Mouse (Mus musculus) ES-Bruce4 (cell line): Measurements from ENCODE around the gene Tnp2. TPM values are rescaled to one million over a fixed set of nuclear protein-coding genes. Genes with fewer than 3 reads are reported as not detected.
A peak's percentile ranks its signal among the peaks of the same experiment; 100 is the strongest.
"Not testable (repeated sequence)": the region's sequence is repeated elsewhere in the genome, so short reads cannot be mapped to it uniquely, and the experiment has no call there.

Source experiments
- H3K27ac ChIP-seq: 2 replicates; pipeline ENCODE4 v1.5.1; 2012; ENCODE audit warnings: low read length, inconsistent platforms; ENCODE audit not compliant: insufficient read depth
- H3K27me3 ChIP-seq: 2 replicates; pipeline ENCODE4 v1.6.1; 2012; ENCODE audit warnings: mild to moderate bottlenecking, low read length, inconsistent platforms; ENCODE audit not compliant: control insufficient read depth, poor library complexity, insufficient read depth, severe bottlenecking
- H3K36me3 ChIP-seq: 2 replicates; pipeline ENCODE4 v1.6.1; 2012; ENCODE audit warnings: inconsistent platforms, mild to moderate bottlenecking, low read length, moderate library complexity; ENCODE audit not compliant: control insufficient read depth, poor library complexity, insufficient read depth, severe bottlenecking
- H3K4me1 ChIP-seq: one replicate; pipeline ENCODE4 v1.8.1; 2011; ENCODE audit warnings: low read length; ENCODE audit not compliant: control insufficient read depth, insufficient read depth
- H3K4me3 ChIP-seq: 2 replicates; pipeline ENCODE4 v1.5.1; 2011; ENCODE audit warnings: low read depth, mild to moderate bottlenecking, low read length
- H3K9ac ChIP-seq: 2 replicates; pipeline ENCODE4 v1.6.1; 2012; ENCODE audit warnings: low read depth, mild to moderate bottlenecking, inconsistent platforms; ENCODE audit not compliant: poor library complexity, severe bottlenecking
- H3K9me3 ChIP-seq: replicated peaks from 2 replicates; pipeline ENCODE4 v1.6.1; 2012; ENCODE audit warnings: mild to moderate bottlenecking, low read length, inconsistent platforms; ENCODE audit not compliant: control insufficient read depth, poor library complexity, insufficient read depth, severe bottlenecking
- CTCF ChIP-seq: IDR thresholded peaks from one replicate; pipeline ENCODE4 v1.8.1; 2011; ENCODE audit warnings: low read depth, low read length
- EP300 ChIP-seq: IDR thresholded peaks from 2 replicates; pipeline ENCODE4 v1.6.1; 2011; ENCODE audit warnings: low read depth, low read length; ENCODE audit not compliant: insufficient read depth
- POLR2A ChIP-seq: IDR thresholded peaks from one replicate; pipeline ENCODE4 v1.8.1; 2011; ENCODE audit warnings: low read length; ENCODE audit not compliant: insufficient read depth
- polyA plus RNA-seq: library from polyadenylated mRNA; stranded (reverse); fragments of >200 nt; gene quantifications from 2 replicates; pipeline ENCODE4 v1.2.4, GENCODE M21; 2011; ENCODE audit warnings: low read depth; ENCODE audit not compliant: missing spikeins, insufficient read depth, insufficient read length

The Tnp2 gene
- polyA plus RNA-seq, 1 experiment = not detected

DNA sequence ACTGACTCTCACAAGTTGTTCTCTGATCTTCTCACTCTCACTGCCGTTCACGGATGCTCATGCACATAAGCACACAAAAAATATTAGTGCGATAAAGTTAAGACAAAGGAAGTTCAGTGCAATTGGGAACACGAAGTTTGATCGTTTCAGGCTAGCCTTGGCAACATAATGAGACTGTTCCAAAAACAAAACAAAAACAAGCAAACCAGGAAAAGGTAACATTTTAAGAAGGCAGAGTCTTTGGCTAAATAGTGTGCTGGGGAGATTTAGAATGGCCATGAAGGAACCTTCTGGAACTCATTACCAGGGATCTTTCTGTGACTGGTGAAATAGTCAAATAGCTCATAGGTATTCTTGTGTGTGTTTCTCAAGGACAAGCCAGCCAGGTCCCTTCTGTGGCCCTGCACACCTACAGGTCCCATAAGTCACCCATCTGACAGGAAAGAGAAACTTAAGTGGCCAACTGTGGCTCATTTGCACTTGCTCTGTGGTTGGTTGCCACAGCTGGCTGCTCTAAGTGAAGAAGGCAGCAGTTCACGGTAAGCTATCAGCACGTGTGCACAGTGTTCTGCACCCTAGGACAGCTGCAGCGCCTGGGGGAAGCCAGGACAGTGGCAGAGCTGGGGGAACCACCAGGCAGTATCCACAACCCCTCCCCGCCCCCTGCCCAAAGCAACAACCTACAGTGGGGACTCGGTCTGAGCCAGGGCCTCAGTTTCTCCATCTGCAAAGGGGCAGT, 17.5 kb upstream of the Tnp2 start, which contains the start of gene Prm1:
Prm1 (minus strand) TSS at position 51 of the 739 bp plus-strand sequence.
- Histone ChIP-seq H3K4me1 (no peaks in the 10 kb centered on the region), H3K36me3 (no peaks in the 10 kb centered on the region), H3K9ac (no peak within 1 kb of the TSS), H3K9me3 (no peaks in the 10 kb centered on the region), H3K4me3 (no peak within 1 kb of the TSS), H3K27ac (no peak within 1 kb of the TSS), H3K27me3 (no peaks in the 10 kb centered on the region)
- TF ChIP-seq EP300 = no peak
- no peak for TF ChIP-seq POLR2A
- no peak for TF ChIP-seq CTCF

DNA sequence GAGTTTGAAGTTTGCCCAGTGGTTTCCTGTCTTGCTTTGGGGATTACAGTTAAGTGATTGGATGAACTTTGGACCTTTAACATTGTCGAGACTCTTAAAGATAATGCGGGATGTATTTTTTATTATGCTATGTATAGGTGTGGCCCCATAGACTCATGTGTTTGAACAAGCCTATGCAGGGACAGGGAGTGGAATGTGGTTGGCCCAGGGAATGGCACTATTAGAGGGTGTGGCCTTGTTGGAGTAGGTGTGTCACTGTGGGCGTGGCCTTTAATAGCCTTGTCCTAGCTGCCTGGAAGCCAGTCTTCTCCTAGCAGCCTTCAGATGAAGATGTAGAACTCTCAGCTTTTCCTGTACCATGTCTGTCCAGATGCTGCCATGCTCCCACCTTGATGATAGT, 14.0 kb upstream of the Tnp2 start:
- H3K27ac ChIP-seq, H3K36me3 ChIP-seq, H3K27me3 ChIP-seq, H3K4me1 ChIP-seq, H3K4me3 ChIP-seq, H3K9ac ChIP-seq, H3K9me3 ChIP-seq: not testable (repeated sequence)

DNA sequence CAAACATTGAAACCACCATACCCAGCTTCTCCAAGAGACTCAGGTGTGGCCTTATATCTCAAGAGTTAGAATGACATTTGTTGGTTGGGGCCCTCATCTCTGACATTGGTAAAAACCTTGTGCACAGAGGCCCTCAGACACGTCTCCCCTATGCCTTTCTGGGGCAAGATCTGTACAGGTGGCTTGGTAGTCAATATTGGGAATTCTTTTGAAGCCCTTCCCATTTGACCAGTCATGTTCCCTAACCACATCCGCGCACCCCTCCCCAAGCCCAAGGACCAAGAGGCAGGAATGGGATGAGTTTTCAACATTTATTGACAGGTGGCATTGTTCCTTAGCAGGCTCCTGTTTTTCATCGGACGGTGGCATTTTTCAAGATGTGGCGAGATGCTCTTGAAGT, 7.6 kb upstream of the Tnp2 start, which contains the start of gene Prm2:
Prm2 (minus strand) TSS at position 101 of the 400 bp plus-strand sequence.
- no peak for TF ChIP-seq POLR2A
- H3K9ac ChIP-seq = no peak within 1 kb of the TSS

DNA sequence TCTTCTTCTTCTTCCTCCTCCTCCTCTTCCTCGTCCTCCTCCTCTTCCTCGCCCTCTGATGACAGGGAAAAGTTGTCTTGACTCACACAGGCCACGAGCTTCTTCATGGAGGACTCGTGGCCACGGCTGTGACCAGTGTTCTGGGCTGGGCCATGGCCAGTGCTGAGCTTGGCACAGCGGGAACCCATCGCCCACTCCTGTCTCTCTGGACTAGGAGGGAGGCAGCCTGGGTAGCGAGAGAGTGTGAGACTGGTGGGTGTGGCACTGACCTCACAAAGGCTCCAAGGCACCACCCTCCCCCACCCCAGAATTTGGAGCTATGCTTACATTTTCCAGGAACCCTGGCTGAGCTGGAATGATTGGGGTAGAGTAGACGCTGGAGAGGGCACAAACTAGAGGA, 2.2 kb upstream of the Tnp2 start, which contains the start of gene Prm3:
Prm3 (minus strand) TSS at position 213 of the 400 bp plus-strand sequence.
- TF ChIP-seq EP300 = no peak
- TF ChIP-seq POLR2A = no peak
- TF ChIP-seq CTCF = no peak
- Histone ChIP-seq H3K4me3 (no peak within 1 kb of the TSS), H3K27ac (no peak within 1 kb of the TSS)

More for the DNA sequence above, 7.6 kb upstream of the Tnp2 start, which contains the start of gene Prm2:
- no peaks in the 10 kb centered on the region for H3K9me3 ChIP-seq
- no peaks in the 10 kb centered on the region for H3K4me1 ChIP-seq
- H3K27ac ChIP-seq = no peak within 1 kb of the TSS
- no peaks in the 10 kb centered on the region for H3K27me3 ChIP-seq
- no peaks in the 10 kb centered on the region for H3K36me3 ChIP-seq
- no peak within 1 kb of the TSS for H3K4me3 ChIP-seq

DNA sequence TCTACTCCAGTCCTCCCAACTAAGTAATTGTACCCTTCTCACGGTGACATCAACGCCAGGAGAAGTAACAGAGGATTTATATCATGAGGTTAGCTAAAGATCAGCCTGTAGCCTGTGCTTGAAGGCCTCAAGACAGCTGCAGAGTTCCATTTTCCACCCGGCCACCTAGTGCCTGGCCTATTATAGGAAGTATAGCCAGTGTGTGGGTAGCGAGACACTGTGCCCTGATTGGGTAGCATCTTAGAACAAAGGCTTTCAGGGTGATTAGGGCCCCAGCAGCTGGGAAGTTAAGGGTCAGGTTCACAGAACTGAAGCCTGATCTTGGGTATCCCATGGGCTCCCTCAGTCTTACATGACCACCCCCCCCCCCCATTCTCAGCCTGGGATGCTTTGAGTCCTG, 406 bp upstream of the Tnp2 start:
- H3K27me3 ChIP-seq = no peaks in the 10 kb centered on the region; the same call in 1 of the 2 replicates
- no peak overlapping the region for H3K27ac ChIP-seq
- H3K9me3 ChIP-seq = no peaks in the 10 kb centered on the region
- H3K9ac ChIP-seq = no peak overlapping the region
- peaks cover 1% of the 10 kb centered on the region for H3K4me1 ChIP-seq
- no peak overlapping the region for H3K4me3 ChIP-seq
- no peaks in the 10 kb centered on the region for H3K36me3 ChIP-seq
- TF ChIP-seq POLR2A (no peak), CTCF (no peak), EP300 (no peak)

More for the DNA sequence above, 2.2 kb upstream of the Tnp2 start, which contains the start of gene Prm3:
- Histone ChIP-seq H3K36me3 (no peaks in the 10 kb centered on the region), H3K27me3 (no peaks in the 10 kb centered on the region), H3K9me3 (no peaks in the 10 kb centered on the region), H3K9ac (no peak within 1 kb of the TSS), H3K4me1 (peaks cover 1% of the 10 kb centered on the region)

DNA sequence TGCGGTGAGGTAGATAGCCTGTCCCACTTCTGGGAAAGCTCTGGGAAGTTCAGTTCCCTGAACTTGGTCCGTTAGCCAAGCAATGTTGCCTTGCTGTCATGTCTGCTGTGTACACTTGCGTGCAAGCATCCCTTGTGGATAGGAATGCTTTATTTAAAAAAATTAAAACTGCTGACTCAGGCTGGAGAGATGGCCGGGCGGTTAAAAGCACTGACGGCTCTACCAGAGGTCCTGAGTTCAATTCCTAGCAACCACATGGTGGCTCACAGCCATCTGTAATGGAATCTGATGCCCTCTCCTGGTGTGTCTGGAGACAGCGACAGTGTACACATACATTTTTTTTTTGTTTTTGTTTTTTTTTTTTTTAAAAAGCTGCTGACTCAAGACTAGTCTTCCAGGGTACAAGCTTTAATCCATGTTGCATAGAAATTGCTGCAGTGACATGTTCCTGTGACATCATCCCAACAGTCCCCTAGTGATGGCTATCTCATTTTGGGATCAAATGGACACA, 857 bp downstream of the Tnp2 start:
- no peaks in the 10 kb centered on the region for H3K36me3 ChIP-seq
- no peaks in the 10 kb centered on the region for H3K9me3 ChIP-seq
- H3K27me3 ChIP-seq = no peaks in the 10 kb centered on the region; the same call in 1 of the 2 replicates
- TF ChIP-seq EP300 (no peak), POLR2A (no peak), CTCF (peak; percentile 11)
- H3K4me3 ChIP-seq = no peak overlapping the region
- no peak overlapping the region for H3K9ac ChIP-seq
- H3K27ac ChIP-seq = no peak overlapping the region
- peaks cover 1% of the 10 kb centered on the region for H3K4me1 ChIP-seq
